Mouse (Mus musculus) liver, adult 2 months (tissue): ENCODE results near the gene Xylt1.

Source experiments
- CTCF ChIP-seq: fragments of 200-500 bp; IDR thresholded peaks from 2 replicates; pipeline ENCODE4 v1.5.1; 2011; ENCODE audit warnings: low read depth, low read length, control low read depth
- POLR2A ChIP-seq: fragments of 200-500 bp; IDR thresholded peaks from 2 replicates; pipeline ENCODE4 v1.6.1; 2011; ENCODE audit warnings: low read length, control low read depth; ENCODE audit not compliant: insufficient read depth; ENCODE audit errors: extremely low read depth

GRCm38 (mm10) chr7:117449605-117450004, 68.8 kb downstream of the Xylt1 start:
- TF ChIP-seq CTCF (no peak), POLR2A (no peak)
